Comparison of ENCODE assay signal across 16 mouse cellular contexts in the genomic region with DNA sequence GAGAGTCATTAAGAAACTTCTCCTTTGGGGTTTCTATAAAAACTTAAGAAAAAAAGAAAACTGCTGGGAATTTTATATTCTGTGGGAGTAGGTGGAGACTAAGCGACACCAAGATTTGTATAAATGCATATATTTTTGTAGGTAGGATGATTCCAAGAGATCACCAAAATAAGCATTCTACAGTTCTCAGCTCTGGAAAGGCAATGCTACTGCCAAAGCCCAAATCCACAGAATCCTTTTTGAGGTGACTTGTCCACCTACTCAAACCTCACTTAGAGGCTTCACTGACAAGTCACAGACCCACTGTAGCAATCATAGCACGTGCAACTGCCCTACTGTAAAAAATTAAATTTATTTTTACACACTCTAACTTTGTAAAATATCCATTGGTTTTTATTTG.
"Had no signal": no experiment of that assay in that cellular context is flagged by ENCODE, and none has a peak within 500 bp of the region (broad histone marks: within the 10 kb centered on the region; RNA-seq: fewer than 3 reads in every experiment).

No protein-coding gene starts in this region.

- DNase-seq: gastrocnemius, postnatal 14 days; gastrocnemius, postnatal 36 days; heart, adult 11 months; heart, adult 2 months; heart, postnatal 14 days; heart, postnatal 36 days; kidney, adult 11 months; kidney, adult 2 months; kidney, adult 9 months; kidney, postnatal 14 days; kidney, postnatal 36 days; layer of hippocampus, postnatal 36 days; left cerebral cortex, postnatal 4 days had no signal

- ATAC-seq: hindbrain, postnatal 0 days; intestine, embryonic 16.5 days; liver, embryonic 12.5 days had no signal
